26 mouse cellular contexts compared by ENCODE assay signal in genomic region chr7:125336826-125337225, GRCm38 (mm10).
A peak's percentile ranks its signal among the peaks of the same experiment; 100 is the strongest.
DNase-seq lines count a peak whose midpoint lies in the region; ATAC-seq and TF ChIP-seq lines count a peak whose summit lies in the region.
"Had no signal": no experiment of that assay in that cellular context is flagged by ENCODE, and none has a peak within 500 bp of the region (broad histone marks: within the 10 kb centered on the region; RNA-seq: fewer than 3 reads in every experiment).

No protein-coding gene starts in this region.

- no peak for DNase-seq in frontal cortex, postnatal 36 days (ENCODE audit: low spot score in 2 of 2)
- DNase-seq in lung, adult 2 months, result no peak
- DNase-seq in brain, adult 2 months (ENCODE audit: low read depth, low spot score), result peak; percentile 37
- DNase-seq in telencephalon, adult 2 months (ENCODE audit: low read depth, low spot score), result peak; percentile 10
- DNase-seq: adrenal gland, postnatal 10 days; adrenal gland, postnatal 36 days; cerebellum, adult 11 months; cerebellum, adult 2 months; cerebellum, adult 9-11 months; cerebellum, postnatal 25 days; forebrain, postnatal 0 days; gastrocnemius, postnatal 10 days; gastrocnemius, postnatal 36 days; heart, adult 2 months; heart, postnatal 14 days; heart, postnatal 4 days had no signal

- H3K27me3 ChIP-seq in lung, embryonic 16.5 days (ENCODE audit: control insufficient read depth, insufficient read depth, low read depth, low read length), result no peaks in the 10 kb centered on the region
- no peaks in the 10 kb centered on the region for H3K27me3 ChIP-seq in midbrain, embryonic 15.5 days (replicated peaks)
- H3K27me3 ChIP-seq: embryonic facial prominence, embryonic 12.5 days; embryonic facial prominence, embryonic 15.5 days; heart, embryonic 13.5 days had no signal

- TF ChIP-seq CTCF in lung, adult 2 months (IDR thresholded peaks at IDR 0.05; ENCODE audit: insufficient read depth, low read length), result no peak

- peak; percentile 65; the same call in 1 of the 2 replicates for ATAC-seq in frontal cortex, adult (ENCODE audit: low TSS enrichment)
- ATAC-seq in lung, embryonic 16.5 days (ENCODE audit: low read depth), result peak; percentile 75; the same call in 1 of the 2 replicates
- no peak for ATAC-seq in midbrain, embryonic 15.5 days (replicated peaks)
- ATAC-seq: activated CD4-positive, CD25-positive, alpha-beta regulatory T cell, adult 4 months; forebrain, embryonic 14.5 days; forebrain, postnatal 0 days had no signal

- H3K4me3 ChIP-seq in lung, embryonic 16.5 days (ENCODE audit: low read length), result no peak overlapping the region
- no peak overlapping the region for H3K4me3 ChIP-seq in lung, adult 2 months (replicated peaks; ENCODE audit: extremely low read depth, low read depth, low read length)
- H3K4me3 ChIP-seq in midbrain, embryonic 15.5 days, result no peak overlapping the region
- H3K4me3 ChIP-seq: embryonic facial prominence, embryonic 12.5 days; embryonic facial prominence, embryonic 15.5 days; heart, adult 2 months; heart, embryonic 10.5 days; heart, embryonic 13.5 days had no signal

- H3K9me3 ChIP-seq in lung, embryonic 16.5 days (ENCODE audit: control insufficient read depth, low read length), result no peaks in the 10 kb centered on the region
- H3K9me3 ChIP-seq in midbrain, embryonic 15.5 days, result no peaks in the 10 kb centered on the region
- H3K9me3 ChIP-seq: embryonic facial prominence, embryonic 12.5 days; embryonic facial prominence, embryonic 15.5 days; heart, embryonic 10.5 days; heart, embryonic 13.5 days had no signal

- H3K4me1 ChIP-seq in lung, embryonic 16.5 days (replicated peaks; ENCODE audit: control insufficient read depth, insufficient read depth, low read length), result peaks cover 15% of the 10 kb centered on the region
- H3K4me1 ChIP-seq in lung, adult 2 months (ENCODE audit: control insufficient read depth, insufficient read depth, low read length), result no peaks in the 10 kb centered on the region
- peaks cover 15% of the 10 kb centered on the region for H3K4me1 ChIP-seq in midbrain, embryonic 15.5 days
- H3K4me1 ChIP-seq: embryonic facial prominence, embryonic 12.5 days; embryonic facial prominence, embryonic 15.5 days; heart, embryonic 10.5 days; heart, embryonic 13.5 days had no signal

- no peak overlapping the region for H3K9ac ChIP-seq in lung, embryonic 16.5 days (ENCODE audit: low read length)
- H3K9ac ChIP-seq in midbrain, embryonic 15.5 days, result no peak overlapping the region
- H3K9ac ChIP-seq: embryonic facial prominence, embryonic 12.5 days; embryonic facial prominence, embryonic 15.5 days; forebrain, postnatal 0 days; heart, embryonic 13.5 days; hindbrain, embryonic 14.5 days had no signal

- TF ChIP-seq POLR2A in lung, adult 2 months (IDR thresholded peaks at IDR 0.05; ENCODE audit: borderline replicate concordance, extremely low read depth, low read depth, low read length), result no peak

- WGBS in lung, embryonic 16.5 days, result 44% methylated on average over 3 of the region's 3 CpGs
- WGBS in lung, adult 2 months, result 59% methylated on average over 3 of the region's 3 CpGs
- 91% methylated on average over 3 of the region's 3 CpGs for WGBS in midbrain, embryonic 15.5 days

- no peak overlapping the region for H3K4me2 ChIP-seq in lung, embryonic 16.5 days (ENCODE audit: low read depth, low read length)
- H3K4me2 ChIP-seq in midbrain, embryonic 15.5 days, result no peak overlapping the region
- H3K4me2 ChIP-seq: embryonic facial prominence, embryonic 12.5 days; embryonic facial prominence, embryonic 15.5 days; heart, embryonic 13.5 days; hindbrain, embryonic 14.5 days had no signal

- H3K36me3 ChIP-seq in lung, embryonic 16.5 days (ENCODE audit: control insufficient read depth, insufficient read depth, low read length), result no peaks in the 10 kb centered on the region
- no peaks in the 10 kb centered on the region for H3K36me3 ChIP-seq in midbrain, embryonic 15.5 days (replicated peaks)
- H3K36me3 ChIP-seq: embryonic facial prominence, embryonic 12.5 days; embryonic facial prominence, embryonic 15.5 days; heart, embryonic 10.5 days; heart, embryonic 13.5 days had no signal

- no peak overlapping the region for H3K27ac ChIP-seq in lung, embryonic 16.5 days (ENCODE audit: low read length)
- H3K27ac ChIP-seq in midbrain, embryonic 15.5 days, result no peak overlapping the region
- H3K27ac ChIP-seq: embryonic facial prominence, embryonic 12.5 days; embryonic facial prominence, embryonic 15.5 days; heart, adult 2 months; heart, embryonic 10.5 days; heart, embryonic 13.5 days; hindbrain, embryonic 14.5 days had no signal

Comparison
In these comparisons a context has a peak if more than half of its experiments do, and no peak if none do; other contexts are left out.
1. DNase-seq: peak in brain, adult 2 months (single experiment) and telencephalon, adult 2 months (single experiment); none in frontal cortex, postnatal 36 days (0 of 2) and lung, adult 2 months (single experiment).